Mouse (Mus musculus): ENCODE data around the gene Chst15. TPM values are rescaled to one million over a fixed set of nuclear protein-coding genes. Genes with fewer than 3 reads are reported as not detected.

Chst15 gene
- total RNA-seq, 2 experiments from 2014 or later: 43.0 to 44.6 TPM

DNA sequence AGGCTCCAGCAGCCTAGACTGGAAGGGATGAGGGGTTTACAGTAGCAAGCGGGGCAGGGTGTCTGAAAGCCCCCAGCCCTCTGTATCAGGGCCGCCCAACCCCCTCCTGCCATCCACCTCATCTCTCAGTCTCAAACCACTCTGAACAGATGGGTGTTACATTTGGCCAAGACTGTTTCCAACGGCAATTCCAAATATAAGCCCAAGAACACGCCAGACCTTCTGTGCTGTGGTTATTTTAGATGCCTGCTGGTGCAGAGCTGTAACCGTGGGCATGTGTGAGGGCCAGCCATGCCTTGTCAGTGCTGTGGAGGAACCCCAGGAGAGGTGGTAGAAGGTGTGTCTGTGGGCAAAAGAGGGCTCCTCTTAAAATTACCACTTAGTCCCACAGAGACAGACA, 63.5 kb downstream of the Chst15 start:
- peak overlapping the region; percentile 81 for H3K27ac ChIP-seq
- intact Hi-C loops (cut with DNase I): loop anchor here (2.0 kb wide), 1 partner anchor 63 kb away; the partner anchor contains the start of gene Chst15

GRCm38 (mm10) chr7:132253078-132253477, 64.0 kb downstream of the Chst15 start:
- Histone ChIP-seq H3K27ac (peak overlapping the region; percentile 81), H3K4me3 (no peak overlapping the region)
- no peak for TF ChIP-seq CTCF (IDR thresholded peaks at IDR 0.05)
- intact Hi-C loops (cut with DNase I): loop anchor here (2.0 kb wide), 1 partner anchor 64 kb away; the partner anchor contains the start of gene Chst15
- peak in 1 of 2 experiments; percentile 34 for DNase-seq (ENCODE audit: extremely low spot score in 1 of 2, low spot score in 2 of 2)

More for the DNA sequence above, 63.5 kb downstream of the Chst15 start:
- TF ChIP-seq CTCF (IDR thresholded peaks at IDR 0.05): no peak
- DNase-seq (ENCODE audit: extremely low spot score in 1 of 2, low spot score in 2 of 2): peak; percentile 34 to 65
- no peak overlapping the region for H3K4me3 ChIP-seq

DNA sequence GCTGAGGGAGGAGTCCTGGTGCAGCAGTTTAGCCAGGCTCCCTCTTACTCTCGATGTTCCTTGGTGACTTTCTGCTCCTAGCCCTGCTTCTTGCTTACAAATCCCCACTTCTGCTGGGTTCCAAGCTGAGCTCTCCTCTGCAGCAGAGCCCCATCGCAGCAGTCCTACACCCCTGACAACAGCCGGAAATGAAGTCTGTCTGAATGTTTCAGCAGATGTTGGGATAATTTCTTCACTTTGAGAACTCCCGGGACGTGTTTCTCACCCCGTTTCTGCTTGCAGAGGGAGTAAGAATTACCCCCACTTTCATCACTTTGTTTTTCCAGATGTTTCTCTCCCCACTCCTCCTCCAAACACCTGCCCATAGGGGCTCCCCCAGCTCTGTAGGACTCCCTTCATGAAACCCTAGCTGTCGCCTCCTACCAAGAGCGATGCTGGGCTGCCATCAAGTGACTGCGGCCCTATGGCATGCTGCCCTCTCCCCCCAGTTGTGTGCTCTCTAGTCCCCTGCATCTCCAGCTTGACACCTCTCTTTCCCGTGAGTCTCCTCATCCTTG, 67.4 kb downstream of the Chst15 start:
- no peak for DNase-seq (ENCODE audit: extremely low spot score in 1 of 2, low spot score in 2 of 2)
- H3K27ac ChIP-seq: no peak overlapping the region
- intact Hi-C loops (cut with DNase I): loop anchor here (5.0 kb wide), 1 partner anchor 223 kb away; no protein-coding TSS in a partner anchor
- H3K4me3 ChIP-seq: no peak overlapping the region
- no peak for TF ChIP-seq CTCF (IDR thresholded peaks at IDR 0.05)

DNA sequence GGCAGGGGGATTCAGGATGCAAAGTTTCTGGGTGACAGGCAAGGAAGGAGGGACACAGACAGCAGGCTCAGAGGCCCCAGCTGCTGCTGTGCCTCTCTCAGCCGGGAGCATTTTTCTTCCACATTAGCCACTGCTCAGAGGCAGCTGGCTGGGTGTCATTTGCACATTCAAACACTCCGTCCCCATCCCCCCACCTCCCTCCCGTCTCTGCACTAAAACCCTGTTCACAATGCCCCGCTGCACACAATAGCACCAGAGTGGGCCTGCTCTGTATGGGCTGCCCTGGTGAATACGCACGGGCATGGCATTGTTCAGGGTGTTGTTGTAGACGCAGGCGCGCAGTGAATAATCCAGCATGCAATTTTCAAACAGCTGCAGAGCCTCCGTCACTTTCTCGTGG, 69.5 kb downstream of the Chst15 start:
- Histone ChIP-seq H3K27ac (peak overlapping the region; percentile 53), H3K4me3 (no peak overlapping the region)
- peak in 1 of 2 experiments; percentile 33 for DNase-seq (ENCODE audit: extremely low spot score in 1 of 2, low spot score in 2 of 2)
- TF ChIP-seq CTCF (IDR thresholded peaks at IDR 0.05): no peak
- intact Hi-C loops (cut with DNase I): loop anchor here (5.0 kb wide), 1 partner anchor 225 kb away; no protein-coding TSS in a partner anchor

- intact Hi-C loops (cut with DNase I): loop anchor here (5.0 kb wide), 1 partner anchor 225 kb away; no protein-coding TSS in a partner anchor
- Histone ChIP-seq H3K27ac (peak overlapping the region; percentile 53), H3K4me3 (no peak overlapping the region)
- no peak for DNase-seq (ENCODE audit: extremely low spot score in 1 of 2, low spot score in 2 of 2)
- no peak for TF ChIP-seq CTCF (IDR thresholded peaks at IDR 0.05)
Measured at GRCm38 (mm10) chr7:132247091-132247490, 69.9 kb downstream of the Chst15 start.

- no peak for TF ChIP-seq CTCF (IDR thresholded peaks at IDR 0.05)
- H3K27ac ChIP-seq: no peak overlapping the region
- DNase-seq (ENCODE audit: extremely low spot score in 1 of 2, low spot score in 2 of 2): no peak
- no peak overlapping the region for H3K4me3 ChIP-seq
- intact Hi-C loops (cut with DNase I): loop anchor here (5.0 kb wide), 1 partner anchor 227 kb away; no protein-coding TSS in a partner anchor
Measured at GRCm38 (mm10) chr7:132245730-132246129, 71.3 kb downstream of the Chst15 start.

- Histone ChIP-seq H3K27ac (no peak overlapping the region), H3K4me3 (no peak overlapping the region)
- no peak for DNase-seq (ENCODE audit: extremely low spot score in 1 of 2, low spot score in 2 of 2)
- intact Hi-C loops (cut with DNase I): loop anchor here (5.0 kb wide), 1 partner anchor 228 kb away; no protein-coding TSS in a partner anchor
- TF ChIP-seq CTCF (IDR thresholded peaks at IDR 0.05): no peak
Measured at GRCm38 (mm10) chr7:132244637-132245036, 72.4 kb downstream of the Chst15 start.

GRCm38 (mm10) chr7:132243225-132243624, 73.8 kb downstream of the Chst15 start:
- H3K4me3 ChIP-seq: no peak overlapping the region
- no peak for TF ChIP-seq CTCF (IDR thresholded peaks at IDR 0.05)
- intact Hi-C loops (cut with DNase I): no loop called here
- H3K27ac ChIP-seq: no peak overlapping the region
- no peak for DNase-seq (ENCODE audit: extremely low spot score in 1 of 2, low spot score in 2 of 2)

DNA sequence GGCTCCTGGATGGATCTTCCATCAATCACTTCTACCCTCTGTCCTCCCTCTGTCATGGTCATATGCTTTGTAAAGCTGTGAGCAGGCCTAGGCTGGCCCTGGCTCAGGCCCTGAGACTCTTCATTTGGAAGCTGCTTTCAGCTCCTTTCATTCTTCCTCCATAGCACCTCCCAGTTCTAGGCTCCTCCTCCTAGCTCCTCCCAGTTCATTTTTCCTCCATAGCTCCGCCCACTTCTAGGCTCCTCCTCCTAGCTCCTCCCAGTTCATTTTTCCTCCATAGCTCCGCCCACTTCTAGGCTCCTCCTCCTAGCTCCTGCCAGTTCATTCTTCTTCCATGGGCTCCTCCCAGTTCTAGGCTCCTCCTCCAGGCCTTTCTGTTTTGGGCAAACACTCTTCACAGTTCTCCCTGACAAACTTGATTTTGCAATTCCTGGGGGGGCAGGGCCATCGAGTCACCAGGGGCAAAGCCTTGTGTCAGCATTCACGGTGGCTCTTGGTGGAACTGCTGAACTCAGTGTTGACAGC, 74.3 kb downstream of the Chst15 start:
- Histone ChIP-seq H3K4me3 (no peak overlapping the region), H3K27ac (no peak overlapping the region)
- intact Hi-C loops (cut with DNase I): no loop called here
- TF ChIP-seq CTCF (IDR thresholded peaks at IDR 0.05): no peak
- DNase-seq (ENCODE audit: extremely low spot score in 1 of 2, low spot score in 2 of 2): no peak

GRCm38 (mm10) chr7:132238921-132239320, 78.1 kb downstream of the Chst15 start:
- intact Hi-C loops (cut with DNase I): no loop called here
- DNase-seq (ENCODE audit: extremely low spot score in 1 of 2, low spot score in 2 of 2): no peak
- no peak for TF ChIP-seq CTCF (IDR thresholded peaks at IDR 0.05)
- no peak overlapping the region for H3K4me3 ChIP-seq
- no peak overlapping the region for H3K27ac ChIP-seq

- intact Hi-C loops (cut with DNase I): no loop called here
- no peak overlapping the region; the same call in 1 of the 2 replicates for H3K27ac ChIP-seq
- TF ChIP-seq CTCF (IDR thresholded peaks at IDR 0.05): no peak
- no peak for DNase-seq (ENCODE audit: extremely low spot score in 1 of 2, low spot score in 2 of 2)
- no peak overlapping the region for H3K4me3 ChIP-seq
Measured at GRCm38 (mm10) chr7:132237191-132237590, 79.8 kb downstream of the Chst15 start.

DNA sequence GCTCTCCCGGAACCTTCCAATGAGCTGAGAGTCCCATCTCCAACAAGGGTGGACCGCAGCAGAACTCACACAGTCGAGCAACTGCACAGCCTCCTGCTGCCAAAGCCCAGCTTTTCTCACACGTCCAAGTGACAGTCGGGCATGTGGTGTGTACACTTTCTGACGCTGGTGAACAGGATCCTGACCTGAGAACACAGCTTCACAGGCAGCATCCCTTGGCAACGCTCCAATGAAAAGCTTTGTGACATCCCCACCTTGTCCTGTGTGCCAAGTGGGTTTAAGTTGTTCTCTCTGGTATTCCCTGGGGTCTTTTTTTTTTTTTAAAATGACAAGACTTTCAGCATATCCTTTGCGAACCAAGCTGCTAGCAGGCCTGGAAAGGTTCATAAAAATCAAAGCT, 80.2 kb downstream of the Chst15 start:
- DNase-seq (ENCODE audit: extremely low spot score in 1 of 2, low spot score in 2 of 2): no peak
- no peak for TF ChIP-seq CTCF (IDR thresholded peaks at IDR 0.05)
- intact Hi-C loops (cut with DNase I): no loop called here
- no peak overlapping the region for H3K27ac ChIP-seq
- no peak overlapping the region for H3K4me3 ChIP-seq
